Mouse (Mus musculus): ENCODE data around the gene Spata9.
"Not testable (repeated sequence)": the region's sequence is repeated elsewhere in the genome, so short reads cannot be mapped to it uniquely, and the experiment has no call there.

Spata9 gene

GRCm38 (mm10) chr13:75966850-75967249, at the start of gene Spata9:
Spata9 (plus strand) TSS chr13:75967150.
- DNase-seq (ENCODE audit: low read depth, low spot score), result no peak

DNA sequence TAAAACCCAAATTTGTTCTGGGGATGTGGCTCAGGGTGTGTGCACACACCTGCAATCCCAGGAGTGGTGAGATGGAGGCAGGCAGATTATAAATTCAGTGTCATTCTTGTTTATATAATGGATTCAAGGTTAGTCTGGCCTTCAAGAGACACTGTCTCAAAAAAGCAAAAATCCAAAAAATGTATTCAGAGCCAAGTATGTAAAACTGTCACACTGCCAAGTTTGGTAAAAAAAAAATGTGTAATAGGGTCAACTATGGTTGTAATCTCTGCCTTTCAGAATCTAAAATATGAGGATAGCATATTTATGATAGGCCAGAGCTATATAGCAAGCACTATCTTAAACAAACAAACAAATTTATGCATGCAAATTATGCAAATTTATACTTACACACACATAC, 39.0 kb upstream of the Spata9 start:
- no peak for DNase-seq (ENCODE audit: low read depth, low spot score)

DNA sequence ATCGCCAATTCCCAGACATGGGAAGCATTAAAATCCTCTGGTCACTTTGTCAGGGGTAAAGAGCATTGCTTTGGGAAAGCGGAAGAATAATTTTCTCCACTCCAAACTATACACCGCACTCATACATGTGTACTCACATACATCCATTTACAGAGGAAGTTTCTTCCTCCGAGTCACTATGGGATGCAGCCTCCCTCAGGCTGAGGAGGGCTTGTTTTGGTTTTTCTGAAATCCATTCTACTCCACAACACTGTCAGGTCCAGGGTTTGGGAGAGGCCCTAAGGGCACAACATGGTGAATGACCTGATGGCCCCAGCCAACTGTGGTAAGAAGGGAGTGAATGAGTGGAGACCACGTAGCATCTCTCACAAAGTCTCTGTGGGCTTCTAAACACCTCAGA, 37.9 kb upstream of the Spata9 start:
- not testable (repeated sequence) for DNase-seq (ENCODE audit: low read depth, low spot score)

- DNase-seq (ENCODE audit: low read depth, low spot score), result no peak
Observed at GRCm38 (mm10) chr13:75930023-75930422, 36.9 kb upstream of the Spata9 start.

GRCm38 (mm10) chr13:75930660-75931059, 36.3 kb upstream of the Spata9 start:
- no peak for DNase-seq (ENCODE audit: low read depth, low spot score)

GRCm38 (mm10) chr13:75931073-75931472, 35.9 kb upstream of the Spata9 start:
- no peak for DNase-seq (ENCODE audit: low read depth, low spot score)

DNA sequence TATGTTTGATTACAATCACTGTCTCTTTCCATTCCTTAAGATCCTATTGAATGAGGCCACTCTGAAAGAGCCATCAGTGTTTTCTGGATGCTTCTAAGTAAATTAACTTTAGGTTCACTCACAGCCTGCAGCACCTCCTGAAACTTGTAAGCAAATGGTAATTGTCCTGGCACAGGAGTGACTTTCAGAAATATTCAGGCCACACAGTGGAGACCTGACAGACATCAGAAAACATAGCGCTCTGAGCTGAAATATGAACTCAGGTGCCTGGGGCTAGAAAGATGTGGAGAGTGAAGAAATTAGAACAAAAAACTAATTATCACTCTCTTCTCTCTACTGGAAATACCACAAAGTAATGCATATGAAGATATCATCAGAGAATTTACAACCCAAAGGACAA, 33.7 kb upstream of the Spata9 start:
- DNase-seq (ENCODE audit: low read depth, low spot score), result no peak

GRCm38 (mm10) chr13:75938866-75939265, 28.1 kb upstream of the Spata9 start:
- no peak for DNase-seq (ENCODE audit: low read depth, low spot score)

- DNase-seq (ENCODE audit: low read depth, low spot score), result no peak
Observed at GRCm38 (mm10) chr13:75940791-75941517, 26.0 kb upstream of the Spata9 start.

- no peak for DNase-seq (ENCODE audit: low read depth, low spot score)
Observed at GRCm38 (mm10) chr13:75941518-75942295, 25.2 kb upstream of the Spata9 start.

DNA sequence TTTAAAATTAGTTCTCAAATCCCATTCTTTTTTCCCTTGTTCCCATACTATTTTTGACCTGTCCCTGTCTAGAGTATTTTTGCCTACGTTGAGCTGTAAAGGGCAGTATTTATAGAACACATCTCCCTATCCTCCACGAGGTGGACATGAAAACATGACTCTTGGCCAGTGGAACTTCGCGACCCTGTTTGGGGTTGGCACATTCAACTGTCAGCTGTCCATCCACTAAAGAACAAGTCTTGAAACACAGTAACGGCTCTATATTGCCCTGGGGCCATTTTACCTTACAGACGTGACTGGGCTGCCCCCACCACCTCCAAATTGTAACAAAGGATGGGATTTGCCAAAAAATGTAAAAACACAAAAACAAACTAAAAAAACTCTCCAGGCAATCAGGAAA, 24.2 kb upstream of the Spata9 start:
- no peak for DNase-seq (ENCODE audit: low read depth, low spot score)

- DNase-seq (ENCODE audit: low read depth, low spot score), result peak; percentile 24
Observed at GRCm38 (mm10) chr13:75943189-75944043, 23.5 kb upstream of the Spata9 start, which contains the start of gene Rhobtb3. Rhobtb3 (minus strand) TSS chr13:75943925.

- no peak for DNase-seq (ENCODE audit: low read depth, low spot score)
Observed at GRCm38 (mm10) chr13:75944044-75944820, 22.7 kb upstream of the Spata9 start.

- no peak for DNase-seq (ENCODE audit: low read depth, low spot score)
Observed at GRCm38 (mm10) chr13:75950295-75950694, 16.7 kb upstream of the Spata9 start.

GRCm38 (mm10) chr13:75955357-75955992, 11.5 kb upstream of the Spata9 start:
- DNase-seq (ENCODE audit: low read depth, low spot score), result no peak

DNA sequence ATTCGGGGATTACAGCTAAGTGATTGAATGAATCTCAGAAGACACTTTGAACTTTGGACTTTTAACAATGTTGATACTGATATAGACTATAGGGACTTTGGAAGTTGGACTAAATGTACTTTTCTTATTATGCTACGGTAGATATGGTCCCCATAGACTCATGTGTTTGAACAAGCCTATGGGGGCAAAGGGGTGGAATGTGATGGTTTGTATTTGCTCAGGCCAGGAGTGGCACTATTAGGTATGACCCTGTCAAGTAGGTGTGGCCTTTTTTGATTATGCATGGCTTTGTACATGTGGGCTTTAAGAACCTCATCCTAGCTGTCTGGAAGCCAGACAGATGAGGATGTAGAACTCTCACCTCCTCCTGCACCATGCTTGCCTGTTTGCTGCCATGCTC, 7.5 kb downstream of the Spata9 start:
- no peak for DNase-seq (ENCODE audit: low read depth, low spot score)

GRCm38 (mm10) chr13:75975629-75976028, 8.7 kb downstream of the Spata9 start:
- no peak for DNase-seq (ENCODE audit: low read depth, low spot score)

DNA sequence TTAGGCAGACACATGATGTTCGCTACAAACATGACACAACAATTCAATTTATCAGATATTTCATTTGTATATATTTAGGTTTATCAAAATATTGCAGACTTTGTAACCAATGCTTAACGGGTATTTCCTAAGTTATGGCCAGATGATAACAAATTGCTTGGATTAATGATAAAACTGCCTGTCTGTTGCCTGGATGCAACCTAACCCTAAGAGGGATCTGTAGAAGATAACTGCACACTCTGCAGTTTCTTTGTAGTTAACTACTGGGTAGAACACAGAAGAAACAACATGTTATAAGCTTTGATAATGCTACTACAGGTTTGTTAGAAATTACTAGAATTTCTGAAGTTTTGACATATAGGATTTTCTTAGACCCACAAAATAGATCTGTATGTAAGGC, 9.3 kb downstream of the Spata9 start:
- DNase-seq (ENCODE audit: low read depth, low spot score), result no peak

DNA sequence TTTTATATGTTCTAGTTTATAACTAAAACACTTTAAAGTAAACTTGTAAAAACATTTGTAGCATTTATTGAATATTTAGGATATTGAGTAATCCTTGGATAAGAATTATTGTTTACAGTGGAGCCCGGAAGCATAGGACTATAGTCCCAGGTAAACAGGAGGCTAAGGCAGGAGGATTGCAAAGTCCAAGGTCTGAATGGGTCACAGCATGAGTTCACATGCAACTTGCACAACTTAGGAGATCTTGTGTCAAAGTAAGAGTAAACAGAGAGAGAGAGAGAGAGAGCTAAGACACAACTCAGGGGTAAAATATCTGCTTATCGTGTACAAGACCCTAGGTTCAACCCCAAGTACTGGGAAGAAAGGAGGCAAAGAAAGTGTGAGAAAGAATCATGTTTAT, 9.7 kb downstream of the Spata9 start:
- no peak for DNase-seq (ENCODE audit: low read depth, low spot score)

- peak; percentile 26 for DNase-seq (ENCODE audit: low read depth, low spot score)
Observed at GRCm38 (mm10) chr13:75981901-75982300, 15.0 kb downstream of the Spata9 start.

DNA sequence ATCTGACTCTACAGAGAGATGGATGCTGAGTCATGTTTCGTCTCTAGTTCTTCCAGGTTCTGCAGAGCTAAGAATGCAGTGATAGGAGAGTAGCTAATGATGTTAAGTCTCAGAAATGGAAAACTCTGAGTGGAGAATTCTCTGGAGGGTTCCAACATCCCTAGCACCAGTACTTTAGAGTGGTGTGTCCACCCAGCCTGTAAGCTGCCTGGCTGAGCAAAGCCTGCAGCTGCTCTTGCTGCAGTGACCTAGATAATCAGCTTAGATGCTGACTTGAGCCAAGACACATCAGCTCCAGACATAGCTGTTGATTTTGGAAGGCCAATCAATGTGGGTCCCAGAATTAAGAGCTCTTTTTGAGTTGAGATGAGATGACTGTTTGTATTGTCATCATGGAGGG, 21.1 kb downstream of the Spata9 start:
- no peak for DNase-seq (ENCODE audit: low read depth, low spot score)

All from CD4-positive helper T cell, adult 2 months (primary cell).